Mouse (Mus musculus) small intestine, adult 2 months (tissue): ENCODE measurements around the gene Tst.

Experiments used
- CTCF ChIP-seq: fragments of 200-500 bp; IDR thresholded peaks from 2 replicates; pipeline ENCODE4 v1.5.1; 2012; ENCODE audit warnings: low read depth, mild to moderate bottlenecking, control low read depth, inconsistent platforms, low read length, moderate library complexity, mixed read lengths; ENCODE audit not compliant: insufficient replicate concordance, insufficient read length; ENCODE audit errors: extremely low read depth
- POLR2A ChIP-seq: fragments of 200-500 bp; IDR thresholded peaks from 2 replicates; pipeline ENCODE4 v1.6.1; 2012; ENCODE audit warnings: low read depth, mild to moderate bottlenecking, control low read depth, inconsistent platforms, low read length, moderate library complexity

DNA sequence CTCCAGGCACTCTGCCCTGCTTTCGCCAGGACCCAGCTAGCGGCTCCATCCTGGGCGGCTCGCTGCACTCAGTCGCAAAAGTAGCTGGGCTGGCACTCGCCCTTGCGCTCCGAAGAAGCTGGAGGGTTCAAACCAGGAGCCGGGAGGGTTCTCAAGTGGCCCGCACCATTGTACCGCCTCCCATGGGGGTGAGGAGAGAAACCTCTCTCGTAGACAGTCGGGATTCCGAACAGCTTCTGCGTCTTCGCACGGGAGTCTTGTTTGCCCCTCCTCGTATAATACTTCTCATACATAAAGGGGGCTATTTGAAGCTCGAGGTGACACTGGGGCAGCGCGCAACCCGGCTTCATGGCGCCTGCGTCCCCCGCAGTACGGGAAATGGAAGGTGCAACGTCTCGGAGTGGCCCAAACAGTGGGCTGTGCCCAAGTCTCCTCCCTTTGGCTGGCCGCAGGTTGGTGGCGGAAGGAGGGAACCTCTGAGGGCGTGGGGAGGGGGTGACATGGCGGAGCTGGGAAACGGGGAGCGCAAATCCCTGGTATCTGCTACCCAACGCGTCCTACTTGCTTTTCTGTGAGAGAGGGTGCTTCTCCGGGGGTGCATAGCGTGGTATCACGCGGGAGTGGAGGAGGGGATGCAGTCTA, 707 bp upstream of the Tst start, which contains the start of gene Mpst:
- TF ChIP-seq POLR2A (peak; percentile 62; the same call in 1 of the 2 replicates), CTCF (peak; percentile 5; the same call in 1 of the 2 replicates)
